ENCODE assay signal across 7 mouse cellular contexts in genomic region chr2:30721473-30722262, GRCm38 (mm10).
A peak's percentile ranks its signal among the peaks of the same experiment; 100 is the strongest.
DNase-seq lines count a peak whose midpoint lies in the region; ATAC-seq and TF ChIP-seq lines count a peak whose summit lies in the region.

No protein-coding gene starts in this region.

- H3K27ac ChIP-seq in thymus, adult 2 months (ENCODE audit: control insufficient read depth, insufficient read depth, low read length) = no peak overlapping the region
- peak overlapping the region; percentile 91 for H3K27ac ChIP-seq in cortical plate, adult 2 months (ENCODE audit: insufficient read depth, low read length)
- H3K27ac ChIP-seq in heart, embryonic 10.5 days = peak overlapping the region; percentile 94
- H3K27ac ChIP-seq in midbrain, embryonic 16.5 days (ENCODE audit: low read length) = peak overlapping the region; percentile 100

- no peaks in the 10 kb centered on the region for H3K36me3 ChIP-seq in thymus, adult 2 months (ENCODE audit: control insufficient read depth, insufficient read depth, low read length)
- no peaks in the 10 kb centered on the region for H3K36me3 ChIP-seq in heart, embryonic 10.5 days
- no peaks in the 10 kb centered on the region for H3K36me3 ChIP-seq in midbrain, embryonic 16.5 days (ENCODE audit: control insufficient read depth, insufficient read depth, low read length)

- peaks cover 1% of the 10 kb centered on the region; the same call in 1 of the 2 replicates for H3K27me3 ChIP-seq in thymus, adult 2 months (ENCODE audit: control insufficient read depth, insufficient read depth, low read length)
- H3K27me3 ChIP-seq in heart, embryonic 10.5 days (ENCODE audit: insufficient read depth, poor library complexity, severe bottlenecking) = no peaks in the 10 kb centered on the region
- no peaks in the 10 kb centered on the region for H3K27me3 ChIP-seq in midbrain, embryonic 16.5 days (ENCODE audit: control insufficient read depth, insufficient read depth, low read depth, low read length)

- H3K4me1 ChIP-seq in thymus, adult 2 months (replicated peaks; ENCODE audit: control insufficient read depth, insufficient read depth, low read length) = peaks cover 18% of the 10 kb centered on the region
- peaks cover 27% of the 10 kb centered on the region for H3K4me1 ChIP-seq in cortical plate, adult 2 months (ENCODE audit: control insufficient read depth, insufficient read depth, low read length)
- H3K4me1 ChIP-seq in heart, embryonic 10.5 days = peaks cover 98% of the 10 kb centered on the region
- H3K4me1 ChIP-seq in midbrain, embryonic 16.5 days (ENCODE audit: control insufficient read depth, insufficient read depth, low read length) = peaks cover 91% of the 10 kb centered on the region

- no peak for TF ChIP-seq CTCF in thymus, adult 2 months (IDR thresholded peaks at IDR 0.05; ENCODE audit: borderline replicate concordance, control insufficient read depth, extremely low read depth, insufficient read depth, low read length, poor library complexity)
- TF ChIP-seq CTCF in cortical plate, adult 2 months (IDR thresholded peaks at IDR 0.05; ENCODE audit: extremely low read depth, insufficient read depth, low read length) = no peak

- 80% methylated on average over 12 of the region's 12 CpGs for WGBS in thymus, adult 2 months
- 18% methylated on average over 12 of the region's 12 CpGs for WGBS in heart, embryonic 10.5 days
- WGBS in midbrain, embryonic 16.5 days = 8% methylated on average over 12 of the region's 12 CpGs

- peak; percentile 63 for ATAC-seq in midbrain, embryonic 16.5 days

- H3K9ac ChIP-seq in midbrain, embryonic 16.5 days (ENCODE audit: low read depth, low read length) = peak overlapping the region; percentile 66

- TF ChIP-seq POLR2A in thymus, adult 2 months (IDR thresholded peaks at IDR 0.05; ENCODE audit: control insufficient read depth, extremely low read depth, insufficient read depth, low read length, poor library complexity) = no peak
- peak; percentile 51; the same call in 1 of the 2 replicates for TF ChIP-seq POLR2A in cortical plate, adult 2 months (IDR thresholded peaks at IDR 0.05; ENCODE audit: extremely low read depth, insufficient read depth, low read length)

- H3K4me3 ChIP-seq in thymus, adult 2 months (ENCODE audit: control insufficient read depth, insufficient read depth, low read length) = no peak overlapping the region
- H3K4me3 ChIP-seq in cortical plate, adult 2 months (ENCODE audit: insufficient read depth, low read length) = no peak overlapping the region
- peak overlapping the region; percentile 1; the same call in 1 of the 2 replicates for H3K4me3 ChIP-seq in heart, embryonic 10.5 days
- no peak overlapping the region for H3K4me3 ChIP-seq in midbrain, embryonic 16.5 days (ENCODE audit: low read depth, low read length)

- peak; percentile 0 for DNase-seq in thymus, adult 2 months
- DNase-seq in thymus, postnatal 4 days = no peak
- no peak for DNase-seq in heart, embryonic 10.5 days (ENCODE audit: low spot score)
- DNase-seq in kidney, postnatal 10 days = peak; percentile 70
- DNase-seq in MN1 (ENCODE audit: low spot score) = no peak

- H3K9me3 ChIP-seq in heart, embryonic 10.5 days = no peaks in the 10 kb centered on the region
- no peaks in the 10 kb centered on the region for H3K9me3 ChIP-seq in midbrain, embryonic 16.5 days (replicated peaks; ENCODE audit: control insufficient read depth, low read length, poor library complexity, severe bottlenecking)

- no peak overlapping the region for H3K4me2 ChIP-seq in midbrain, embryonic 16.5 days (ENCODE audit: low read length)

Comparison
In these comparisons a context has a peak if more than half of its experiments do, and no peak if none do; other contexts are left out.
1. DNase-seq: peak in thymus, adult 2 months (single experiment) and kidney, postnatal 10 days (single experiment); none in thymus, postnatal 4 days (single experiment), heart, embryonic 10.5 days (single experiment) and MN1 (single experiment).